In genomic region chr2:13574801-13575150, GRCm38 (mm10) we compare ENCODE assay signal across 8 mouse cellular contexts. TPM values are rescaled to one million over a fixed set of nuclear protein-coding genes. Genes with fewer than 3 reads are reported as not detected.
DNase-seq lines count a peak whose midpoint lies in the region; ATAC-seq and TF ChIP-seq lines count a peak whose summit lies in the region.

No protein-coding gene starts in this region.

- no peaks in the 10 kb centered on the region for H3K27me3 ChIP-seq in intestine, embryonic 14.5 days (replicated peaks; ENCODE audit: control insufficient read depth, insufficient read depth, low read length)

- no peaks in the 10 kb centered on the region for H3K9me3 ChIP-seq in intestine, embryonic 14.5 days (ENCODE audit: control insufficient read depth, low read length)

- peaks cover 29% of the 10 kb centered on the region for H3K36me3 ChIP-seq in intestine, embryonic 14.5 days (ENCODE audit: control insufficient read depth, insufficient read depth, low read length)

- peak overlapping the region; percentile 64 for H3K4me2 ChIP-seq in intestine, embryonic 14.5 days (ENCODE audit: low read length)

- under 1% methylated on average over 21 of the region's 21 CpGs for WGBS in bone marrow, adult 2 months
- 0% methylated on average over 21 of the region's 21 CpGs for WGBS in intestine, embryonic 14.5 days

- ATAC-seq in cerebellum, adult (ENCODE audit: insufficient number of reproducible peaks, low FRiP score, low TSS enrichment): peak; percentile 21; the same call in 1 of the 2 replicates
- ATAC-seq in intestine, embryonic 14.5 days (replicated peaks; ENCODE audit: low FRiP score, low TSS enrichment, low read depth): peak; percentile 24

- peak overlapping the region; percentile 95 for H3K27ac ChIP-seq in bone marrow, adult 2 months (ENCODE audit: control insufficient read depth, insufficient read depth, low read depth, low read length, poor library complexity)
- H3K27ac ChIP-seq in intestine, embryonic 14.5 days (ENCODE audit: low read depth): peak overlapping the region; percentile 98

- H3K4me1 ChIP-seq in bone marrow, adult 2 months (ENCODE audit: control insufficient read depth, insufficient read depth, low read length): no peaks in the 10 kb centered on the region; the same call in 1 of the 2 replicates
- H3K4me1 ChIP-seq in intestine, embryonic 14.5 days (replicated peaks; ENCODE audit: control insufficient read depth, insufficient read depth, low read length): peaks cover 13% of the 10 kb centered on the region

- no peak for TF ChIP-seq CTCF in bone marrow, adult 2 months (IDR thresholded peaks at IDR 0.05; ENCODE audit: control insufficient read depth, insufficient read depth, low read length)

- peak overlapping the region; percentile 95 for H3K4me3 ChIP-seq in bone marrow, adult 2 months (replicated peaks; ENCODE audit: control insufficient read depth, low read depth, low read length)
- H3K4me3 ChIP-seq in intestine, embryonic 14.5 days (ENCODE audit: low read depth, low read length): peak overlapping the region; percentile 87

- DNase-seq in cerebellum, adult 11 months: no peak
- DNase-seq in gastrocnemius, postnatal 4 days (ENCODE audit: low spot score in 2 of 2): peak; percentile 35 to 53
- peak; percentile 81 for DNase-seq in intestine, embryonic 14.5 days (ENCODE audit: low spot score)
- DNase-seq in lung, postnatal 10 days: peak; percentile 79
- peak; percentile 15 for DNase-seq in spleen, adult 12 weeks (ENCODE audit: low spot score)
- no peak for DNase-seq in layer of hippocampus, adult 11-12 months (ENCODE audit: low spot score)

- H3K9ac ChIP-seq in intestine, embryonic 14.5 days (ENCODE audit: low read length): peak overlapping the region; percentile 81

- TF ChIP-seq POLR2A in bone marrow, adult 2 months (IDR thresholded peaks at IDR 0.05; ENCODE audit: borderline replicate concordance, control insufficient read depth, low read depth, low read length): peak; percentile 81; the same call in 1 of the 2 replicates

RNA-seq across cellular contexts. Expression of gene Vim, which starts 1.0 kb away (rescaled TPM):
- 52.5 and 238 TPM in 2 replicates for polyA plus RNA-seq in bone marrow, adult 2 months (2011; ENCODE audit: insufficient read depth, insufficient read length, low replicate concordance, missing spikeins)
- total RNA-seq in gastrocnemius, postnatal 4 days (2021): 1,000 to 10,000 TPM; 1,312 to 1,441 TPM
- polyA plus RNA-seq in intestine, embryonic 14.5 days (2014; fragmentation: Nextera tagmentation; extraction: Ambion mirVana): 503 and 545 TPM in 2 replicates

RNA-seq across cellular contexts. Expression of gene Trdmt1, which starts 30.3 kb away (rescaled TPM):
- polyA plus RNA-seq in bone marrow, adult 2 months (2011; ENCODE audit: insufficient read depth, insufficient read length, low replicate concordance, missing spikeins): 1.2 and 3.1 TPM in 2 replicates
- total RNA-seq in gastrocnemius, postnatal 4 days (2021): 1 to 10 TPM; 4.6 to 7.6 TPM
- 11.2 and 11.5 TPM in 2 replicates for polyA plus RNA-seq in intestine, embryonic 14.5 days (2014; fragmentation: Nextera tagmentation; extraction: Ambion mirVana)

Comparison
In these comparisons a context has a peak if more than half of its experiments do, and no peak if none do; other contexts are left out.
1. DNase-seq: peak in gastrocnemius, postnatal 4 days (2 of 2), intestine, embryonic 14.5 days (single experiment), lung, postnatal 10 days (single experiment) and spleen, adult 12 weeks (single experiment); none in cerebellum, adult 11 months (single experiment) and layer of hippocampus, adult 11-12 months (single experiment).